Mouse (Mus musculus) macrophage (primary cell): ENCODE results near the gene Ackr2. TPM values are rescaled to one million over a fixed set of nuclear protein-coding genes. Genes with fewer than 3 reads are reported as not detected.

Source experiments
- H3K27ac ChIP-seq: fragments of 350-480 bp; formaldehyde crosslinking; 2 replicates; pipeline ENCODE4 v1.9.0; 2021
- H3K36me3 ChIP-seq: fragments of 350-480 bp; formaldehyde crosslinking; 2 replicates; pipeline ENCODE4 v1.9.0; 2021; ENCODE audit errors: inconsistent target
- H3K4me3 ChIP-seq: fragments of 350-480 bp; formaldehyde crosslinking; 2 replicates; pipeline ENCODE4 v1.9.0; 2021; ENCODE audit errors: inconsistent target
- H3K79me2 ChIP-seq: fragments of 350-480 bp; formaldehyde crosslinking; 2 replicates; pipeline ENCODE4 v1.9.0; 2021; ENCODE audit errors: inconsistent target
- WGBS: methylation state at CpG from one replicate; pipeline ENCODE4 v1.1.7; 2026; ENCODE audit warnings: inconsistent platforms; ENCODE audit not compliant: missing documents; 5-methylcytosine and 5-hydroxymethylcytosine counted together
- polyA plus RNA-seq: library from polyadenylated mRNA; stranded (reverse); fragments of 250-400 nt; gene quantifications from 3 replicates; pipeline ENCODE4 v1.2.4, GENCODE M21; 2018; ENCODE audit warnings: inconsistent platforms

The Ackr2 gene
- polyA plus RNA-seq, 1 experiment from 2014 or later = not detected

- H3K27ac ChIP-seq = no peak overlapping the region
- H3K36me3 ChIP-seq = no peaks in the 10 kb centered on the region
- 93% methylated on average over 5 of the region's 5 CpGs for WGBS
- H3K4me3 ChIP-seq = no peak overlapping the region
- H3K79me2 ChIP-seq = no peaks in the 10 kb centered on the region
These were observed 3.9 kb downstream of the Ackr2 start for GRCm38 (mm10) chr9:121901710-121902700.

GRCm38 (mm10) chr9:121903476-121904305, 5.5 kb downstream of the Ackr2 start:
- H3K27ac ChIP-seq = no peak overlapping the region
- 63% methylated on average over 8 of the region's 8 CpGs for WGBS

GRCm38 (mm10) chr9:121904319-121904718, 6.2 kb downstream of the Ackr2 start:
- Histone ChIP-seq H3K27ac (no peak overlapping the region), H3K36me3 (no peaks in the 10 kb centered on the region), H3K79me2 (no peaks in the 10 kb centered on the region), H3K4me3 (no peak overlapping the region)
- 6% methylated on average over 4 of the region's 4 CpGs for WGBS

More at GRCm38 (mm10) chr9:121903476-121904305, 5.5 kb downstream of the Ackr2 start:
- H3K79me2 ChIP-seq = no peaks in the 10 kb centered on the region
- no peak overlapping the region for H3K4me3 ChIP-seq
- no peaks in the 10 kb centered on the region for H3K36me3 ChIP-seq

- no peaks in the 10 kb centered on the region for H3K79me2 ChIP-seq
- H3K27ac ChIP-seq = no peak overlapping the region
- H3K36me3 ChIP-seq = no peaks in the 10 kb centered on the region
- 65% methylated on average over 7 of the region's 7 CpGs for WGBS
- H3K4me3 ChIP-seq = no peak overlapping the region
These were observed 6.8 kb downstream of the Ackr2 start for GRCm38 (mm10) chr9:121904946-121905345.

- Histone ChIP-seq H3K4me3 (no peak overlapping the region), H3K27ac (no peak overlapping the region), H3K36me3 (no peaks in the 10 kb centered on the region), H3K79me2 (no peaks in the 10 kb centered on the region)
- WGBS = 91% methylated on average over 4 of the region's 4 CpGs
These were observed 7.5 kb downstream of the Ackr2 start for GRCm38 (mm10) chr9:121905556-121906185.

- 96% methylated on average over 5 of the region's 5 CpGs for WGBS
These were observed 8.3 kb downstream of the Ackr2 start for GRCm38 (mm10) chr9:121906456-121906855.

GRCm38 (mm10) chr9:121907356-121908070, 9.4 kb downstream of the Ackr2 start:
- Histone ChIP-seq H3K4me3 (no peak overlapping the region), H3K79me2 (no peaks in the 10 kb centered on the region), H3K36me3 (no peaks in the 10 kb centered on the region), H3K27ac (no peak overlapping the region)
- 95% methylated on average over 10 of the region's 10 CpGs for WGBS

More at GRCm38 (mm10) chr9:121906456-121906855, 8.3 kb downstream of the Ackr2 start:
- H3K79me2 ChIP-seq = no peaks in the 10 kb centered on the region
- H3K27ac ChIP-seq = no peak overlapping the region
- H3K4me3 ChIP-seq = no peak overlapping the region
- no peaks in the 10 kb centered on the region for H3K36me3 ChIP-seq

GRCm38 (mm10) chr9:121908321-121908720, 10.2 kb downstream of the Ackr2 start:
- Histone ChIP-seq H3K27ac (no peak overlapping the region), H3K4me3 (no peak overlapping the region), H3K79me2 (no peaks in the 10 kb centered on the region), H3K36me3 (no peaks in the 10 kb centered on the region)
- 93% methylated on average over 17 of the region's 17 CpGs for WGBS

- 7% methylated on average over 6 of the region's 6 CpGs for WGBS
- no peaks in the 10 kb centered on the region for H3K36me3 ChIP-seq
- no peak overlapping the region for H3K4me3 ChIP-seq
- 0 out of 2 replicates have a peak overlapping the region, but pooled peaks have one; percentile 4 for H3K27ac ChIP-seq
- no peaks in the 10 kb centered on the region for H3K79me2 ChIP-seq
These were observed 11.5 kb downstream of the Ackr2 start for GRCm38 (mm10) chr9:121909635-121910034.

- Histone ChIP-seq H3K79me2 (no peaks in the 10 kb centered on the region), H3K36me3 (no peaks in the 10 kb centered on the region), H3K27ac (no peak overlapping the region), H3K4me3 (no peak overlapping the region)
- WGBS = 96% methylated on average over 7 of the region's 7 CpGs
These were observed 13.0 kb downstream of the Ackr2 start for GRCm38 (mm10) chr9:121911196-121911595.

- Histone ChIP-seq H3K4me3 (no peak overlapping the region), H3K36me3 (no peaks in the 10 kb centered on the region), H3K27ac (no peak overlapping the region), H3K79me2 (no peaks in the 10 kb centered on the region)
- WGBS = 96% methylated on average over 4 of the region's 4 CpGs
These were observed 14.6 kb downstream of the Ackr2 start for GRCm38 (mm10) chr9:121912786-121913185.

GRCm38 (mm10) chr9:121914226-121914757, 16.1 kb downstream of the Ackr2 start:
- Histone ChIP-seq H3K79me2 (no peaks in the 10 kb centered on the region), H3K4me3 (no peak overlapping the region), H3K27ac (no peak overlapping the region), H3K36me3 (no peaks in the 10 kb centered on the region)
- WGBS = 43% methylated on average over 8 of the region's 8 CpGs

- 88% methylated on average over 10 of the region's 10 CpGs for WGBS
- Histone ChIP-seq H3K27ac (no peak overlapping the region), H3K79me2 (no peaks in the 10 kb centered on the region), H3K4me3 (no peak overlapping the region), H3K36me3 (no peaks in the 10 kb centered on the region)
These were observed 16.9 kb downstream of the Ackr2 start for GRCm38 (mm10) chr9:121915056-121915455.
